Mouse (Mus musculus) lung, embryonic 16.5 days (tissue): ENCODE data around the gene Hist1h2ag. TPM values are rescaled to one million over a fixed set of nuclear protein-coding genes. Genes with fewer than 3 reads are reported as not detected.

ENCODE experiments used
- ATAC-seq: fragments of 200-750 bp; cut with Nextera tagmentation; 2 replicates; pipeline ENCODE4 v1.8.0; 2017; ENCODE audit warnings: low read depth, mild to moderate bottlenecking, moderate library complexity
- H3K27ac ChIP-seq: fragments of 300-500 bp; sonication (generic); 2 replicates; pipeline ENCODE4 v1.5.1; 2014; ENCODE audit warnings: mild to moderate bottlenecking, control low read depth, low read length
- H3K27me3 ChIP-seq: fragments of 300-500 bp; sonication (generic); 2 replicates; pipeline ENCODE4 v1.6.1; 2014; ENCODE audit warnings: low read depth, low read length, mixed read lengths; ENCODE audit not compliant: control insufficient read depth, insufficient read depth
- H3K36me3 ChIP-seq: fragments of 300-500 bp; sonication (generic); 2 replicates; pipeline ENCODE4 v1.6.1; 2014; ENCODE audit warnings: low read length; ENCODE audit not compliant: control insufficient read depth, insufficient read depth
- H3K4me1 ChIP-seq: fragments of 300-500 bp; sonication (generic); replicated peaks from 2 replicates; pipeline ENCODE4 v1.6.1; 2014; ENCODE audit warnings: low read length, mixed read lengths; ENCODE audit not compliant: control insufficient read depth, insufficient read depth
- H3K4me2 ChIP-seq: fragments of 300-500 bp; sonication (generic); 2 replicates; pipeline ENCODE4 v1.6.1; 2014; ENCODE audit warnings: low read depth, low read length, control low read depth
- H3K4me3 ChIP-seq: fragments of 300-500 bp; sonication (generic); 2 replicates; pipeline ENCODE4 v1.5.1; 2014; ENCODE audit warnings: mild to moderate bottlenecking, low read length, control low read depth
- H3K9ac ChIP-seq: fragments of 300-500 bp; sonication (generic); 2 replicates; pipeline ENCODE4 v1.6.1; 2014; ENCODE audit warnings: low read length, control low read depth
- H3K9me3 ChIP-seq: fragments of 300-500 bp; sonication (generic); 2 replicates; pipeline ENCODE4 v1.6.1; 2016; ENCODE audit warnings: low read length; ENCODE audit not compliant: control insufficient read depth
- WGBS: fragments of 180-500 bp; shearing (Covaris S2); extraction: QIAGEN DNeasy Blood & Tissue Kit; methylation state at CpG from one replicate; pipeline ENCODE4 v1.1.7; 2014; 5-methylcytosine and 5-hydroxymethylcytosine counted together
- polyA plus RNA-seq: library from polyadenylated mRNA; unstranded; fragments of >200 nt; fragmentation: Nextera tagmentation; extraction: Ambion mirVana; gene quantifications from 2 replicates; pipeline ENCODE4 v1.2.1, GENCODE M21; 2015

The Hist1h2ag gene
- polyA plus RNA-seq, 1 experiment from 2014 or later = 53.7 TPM

GRCm38 (mm10) chr13:22015479-22016450, 27.0 kb downstream of the Hist1h2ag start:
- Histone ChIP-seq H3K27ac (no peak overlapping the region), H3K27me3 (peaks cover 30% of the 10 kb centered on the region), H3K4me1 (peaks cover 12% of the 10 kb centered on the region; the same call in 1 of the 2 replicates), H3K36me3 (no peaks in the 10 kb centered on the region), H3K9me3 (peaks cover 4% of the 10 kb centered on the region; the same call in 1 of the 2 replicates), H3K4me3 (peak overlapping the region; percentile 16), H3K4me2 (peak overlapping the region; percentile 41; the same call in 1 of the 2 replicates), H3K9ac (no peak overlapping the region)
- WGBS = 12% methylated on average over 27 of the region's 27 CpGs
- ATAC-seq = peak; percentile 88

GRCm38 (mm10) chr13:22014411-22014845, 28.3 kb downstream of the Hist1h2ag start:
- ATAC-seq = no peak; the same call in 1 of the 2 replicates
- H3K9ac ChIP-seq = peak overlapping the region; percentile 39; the same call in 1 of the 2 replicates
- peak overlapping the region; percentile 54 for H3K4me2 ChIP-seq
- H3K9me3 ChIP-seq = peaks cover 4% of the 10 kb centered on the region; the same call in 1 of the 2 replicates
- H3K36me3 ChIP-seq = no peaks in the 10 kb centered on the region
- no peak overlapping the region for H3K27ac ChIP-seq
- peak overlapping the region; percentile 36 for H3K4me3 ChIP-seq
- H3K27me3 ChIP-seq = peaks cover 43% of the 10 kb centered on the region
- H3K4me1 ChIP-seq = peaks cover 10% of the 10 kb centered on the region; the same call in 1 of the 2 replicates
- WGBS = 10% methylated on average over 17 of the region's 17 CpGs

GRCm38 (mm10) chr13:22013716-22014115, 29.0 kb downstream of the Hist1h2ag start:
- Histone ChIP-seq H3K4me2 (peak overlapping the region; percentile 54), H3K36me3 (no peaks in the 10 kb centered on the region), H3K9ac (peak overlapping the region; percentile 15; the same call in 1 of the 2 replicates), H3K4me3 (peak overlapping the region; percentile 36), H3K27me3 (peaks cover 49% of the 10 kb centered on the region), H3K9me3 (peaks cover 4% of the 10 kb centered on the region; the same call in 1 of the 2 replicates), H3K4me1 (peaks cover 10% of the 10 kb centered on the region; the same call in 1 of the 2 replicates), H3K27ac (no peak overlapping the region)
- 15% methylated on average over 13 of the region's 13 CpGs for WGBS
- no peak for ATAC-seq

- no peak within 1 kb of the TSS for H3K4me3 ChIP-seq
- H3K4me2 ChIP-seq = no peak within 1 kb of the TSS
- peaks cover 73% of the 10 kb centered on the region for H3K27me3 ChIP-seq
- peaks cover 23% of the 10 kb centered on the region for H3K4me1 ChIP-seq
- no peaks in the 10 kb centered on the region for H3K36me3 ChIP-seq
- 35% methylated on average over 7 of the region's 7 CpGs for WGBS
- H3K27ac ChIP-seq = no peak within 1 kb of the TSS
- no peaks in the 10 kb centered on the region for H3K9me3 ChIP-seq
- no peak for ATAC-seq
- no peak within 1 kb of the TSS for H3K9ac ChIP-seq
Observed at GRCm38 (mm10) chr13:22009642-22010041, 33.1 kb downstream of the Hist1h2ag start, which contains the start of gene Prss16. TSS of gene Prss16 (minus strand) at chr13:22009742.

GRCm38 (mm10) chr13:22008707-22009106, 34.0 kb downstream of the Hist1h2ag start:
- Histone ChIP-seq H3K9ac (no peak overlapping the region), H3K9me3 (no peaks in the 10 kb centered on the region), H3K27me3 (peaks cover 74% of the 10 kb centered on the region), H3K36me3 (no peaks in the 10 kb centered on the region), H3K4me1 (peaks cover 16% of the 10 kb centered on the region), H3K4me3 (no peak overlapping the region), H3K27ac (no peak overlapping the region), H3K4me2 (no peak overlapping the region)
- WGBS = 73% methylated on average over 3 of the region's 3 CpGs
- no peak for ATAC-seq

- Histone ChIP-seq H3K4me2 (no peak overlapping the region), H3K36me3 (no peaks in the 10 kb centered on the region), H3K27me3 (peaks cover 76% of the 10 kb centered on the region), H3K4me3 (no peak overlapping the region), H3K9me3 (no peaks in the 10 kb centered on the region), H3K9ac (no peak overlapping the region), H3K4me1 (peaks cover 15% of the 10 kb centered on the region), H3K27ac (no peak overlapping the region)
- WGBS = 47% methylated on average over 7 of the region's 7 CpGs
- no peak for ATAC-seq
Observed at GRCm38 (mm10) chr13:22007872-22008271, 34.9 kb downstream of the Hist1h2ag start.

- Histone ChIP-seq H3K27me3 (peaks cover 72% of the 10 kb centered on the region), H3K4me2 (peak overlapping the region; percentile 99), H3K9ac (peak overlapping the region; percentile 60), H3K4me3 (peak overlapping the region; percentile 70), H3K4me1 (peaks cover 15% of the 10 kb centered on the region), H3K36me3 (no peaks in the 10 kb centered on the region), H3K27ac (no peak overlapping the region), H3K9me3 (no peaks in the 10 kb centered on the region)
- 3% methylated on average over 18 of the region's 18 CpGs for WGBS
- no peak for ATAC-seq
Observed at GRCm38 (mm10) chr13:22007121-22007510, 35.6 kb downstream of the Hist1h2ag start.

- ATAC-seq = peak; percentile 95
- Histone ChIP-seq H3K36me3 (no peaks in the 10 kb centered on the region), H3K4me1 (peaks cover 15% of the 10 kb centered on the region), H3K9me3 (no peaks in the 10 kb centered on the region), H3K27ac (peak overlapping the region; percentile 46), H3K27me3 (peaks cover 70% of the 10 kb centered on the region), H3K4me2 (peak overlapping the region; percentile 99), H3K4me3 (peak overlapping the region; percentile 70), H3K9ac (peak overlapping the region; percentile 64)
- WGBS = under 1% methylated on average over 38 of the region's 38 CpGs
Observed at GRCm38 (mm10) chr13:22006334-22007120, 36.2 kb downstream of the Hist1h2ag start.
